Mouse (Mus musculus) forebrain, embryonic 14.5 days (tissue): ENCODE measurements at regions not wholly inside any gene's neighbourhood (a gene's known extent, or its start where the extent isn't known, plus 50 kb on each side); places are given as distances from the start of the nearest gene placed in this dataset.

ENCODE experiments used
- ATAC-seq: fragments of 200-750 bp; cut with Nextera tagmentation; 2 replicates; pipeline ENCODE4 v1.8.0; 2017; ENCODE audit warnings: mild to moderate bottlenecking, moderate library complexity
- DNase-seq: peaks from one replicate; pipeline ENCODE4 v3.0.0-alpha.2; 2015; ENCODE audit warnings: low spot score
- H3K27ac ChIP-seq: fragments of 300-500 bp; sonication (generic); 2 replicates; pipeline ENCODE4 v1.5.1; 2014; ENCODE audit warnings: low read depth, mild to moderate bottlenecking, control low read depth, low read length, moderate library complexity
- H3K27me3 ChIP-seq: fragments of 300-500 bp; sonication (generic); replicated peaks from 2 replicates; pipeline ENCODE4 v1.6.1; 2014; ENCODE audit warnings: low read length, control low read depth, mixed read lengths; ENCODE audit not compliant: control insufficient read depth, insufficient read depth
- H3K36me3 ChIP-seq: fragments of 300-500 bp; sonication (generic); 2 replicates; pipeline ENCODE4 v1.6.1; 2014; ENCODE audit warnings: low read length, control low read depth; ENCODE audit not compliant: control insufficient read depth, insufficient read depth
- H3K4me1 ChIP-seq: fragments of 300-500 bp; sonication (generic); 2 replicates; pipeline ENCODE4 v1.6.1; 2014; ENCODE audit warnings: antibody characterized with exemption, low read length, control low read depth; ENCODE audit not compliant: control insufficient read depth, insufficient read depth
- H3K4me2 ChIP-seq: fragments of 300-500 bp; sonication (generic); 2 replicates; pipeline ENCODE4 v1.6.1; 2014; ENCODE audit warnings: mild to moderate bottlenecking, control low read depth, low read length
- H3K4me3 ChIP-seq: fragments of 300-500 bp; sonication (generic); 2 replicates; pipeline ENCODE4 v1.5.1; 2014; ENCODE audit warnings: low read depth, low read length, control low read depth
- H3K9ac ChIP-seq: fragments of 300-500 bp; sonication (generic); 2 replicates; pipeline ENCODE4 v1.6.1; 2014; ENCODE audit warnings: mild to moderate bottlenecking, low read length, control low read depth, moderate library complexity
- H3K9me3 ChIP-seq: fragments of 300-500 bp; sonication (generic); replicated peaks from 2 replicates; pipeline ENCODE4 v1.6.1; 2016; ENCODE audit warnings: low read length, control low read depth, mixed read lengths; ENCODE audit not compliant: control insufficient read depth
- WGBS: fragments of 180-500 bp; shearing (Covaris S2); extraction: QIAGEN DNeasy Blood & Tissue Kit; methylation state at CpG from one replicate; pipeline ENCODE4 v1.1.7; 2014; 5-methylcytosine and 5-hydroxymethylcytosine counted together

GRCm38 (mm10) chr4:83107958-83108658 lies 56.0 kb upstream of the Frem1 start:
- H3K27ac ChIP-seq, result no peak overlapping the region
- 77% methylated on average over 11 of the region's 11 CpGs for WGBS
- no peak for ATAC-seq
- H3K27me3 ChIP-seq, result no peaks in the 10 kb centered on the region
- H3K4me2 ChIP-seq, result no peak overlapping the region
- H3K4me3 ChIP-seq, result no peak overlapping the region
- H3K9ac ChIP-seq, result no peak overlapping the region
- DNase-seq, result no peak
- no peaks in the 10 kb centered on the region for H3K9me3 ChIP-seq
- no peaks in the 10 kb centered on the region for H3K36me3 ChIP-seq
- H3K4me1 ChIP-seq, result no peaks in the 10 kb centered on the region

DNA sequence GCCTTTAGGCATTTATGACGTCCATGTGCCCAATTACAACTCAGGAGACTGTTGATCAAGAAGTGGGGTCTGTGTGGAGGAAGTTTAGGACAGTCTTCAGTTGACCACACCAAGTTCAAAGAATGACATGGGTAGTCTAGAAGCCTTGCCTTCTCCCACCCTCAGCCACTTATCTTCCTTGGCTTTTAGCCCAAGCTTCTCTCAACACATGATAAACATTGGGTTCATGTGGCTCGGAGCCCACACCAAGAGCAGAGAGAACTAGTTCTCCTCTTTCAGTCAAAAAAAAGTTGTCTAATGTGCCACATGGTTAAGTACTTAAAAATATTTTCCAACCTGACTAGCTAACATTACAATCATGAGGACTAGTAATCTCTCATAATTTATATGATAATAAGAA lies 55.0 kb upstream of the Frem1 start:
- Histone ChIP-seq H3K9ac (no peak overlapping the region), H3K4me1 (no peaks in the 10 kb centered on the region), H3K27ac (no peak overlapping the region), H3K4me3 (no peak overlapping the region), H3K27me3 (no peaks in the 10 kb centered on the region), H3K36me3 (no peaks in the 10 kb centered on the region), H3K9me3 (no peaks in the 10 kb centered on the region), H3K4me2 (no peak overlapping the region)
- DNase-seq (no peak), ATAC-seq (no peak)
- 76% methylated on average over 2 of the region's 2 CpGs for WGBS

DNA sequence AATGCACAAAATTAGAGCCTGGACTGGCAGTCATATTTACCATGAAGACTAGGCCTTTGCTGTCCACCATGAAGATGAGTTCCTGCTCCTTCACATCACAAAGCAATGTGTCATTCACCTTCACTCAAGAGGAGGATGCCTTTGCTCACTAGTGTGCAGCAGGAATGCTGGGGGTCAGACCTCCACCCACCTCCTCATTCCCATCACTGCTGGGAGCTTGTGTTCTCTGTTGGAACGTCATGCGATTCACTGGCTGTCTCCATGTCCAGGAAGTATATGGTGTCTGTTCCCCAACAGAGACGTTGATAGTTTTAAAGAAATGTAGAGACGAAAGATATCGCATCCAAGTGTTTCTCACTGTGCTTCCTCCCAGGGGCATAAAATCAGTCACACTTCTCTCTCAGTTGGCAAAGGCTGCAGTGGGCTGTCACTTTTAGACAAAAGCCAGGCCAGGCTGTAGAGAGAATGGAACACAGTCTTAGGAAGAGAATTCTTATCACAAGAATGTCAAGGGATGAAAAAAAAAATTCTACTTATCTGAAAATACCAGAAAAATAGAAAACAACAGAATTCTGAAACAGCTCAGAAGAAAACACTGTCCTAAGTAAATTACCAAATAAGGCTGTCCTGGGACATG lies 52.0 kb upstream of the Frem1 start:
- no peaks in the 10 kb centered on the region for H3K9me3 ChIP-seq
- H3K36me3 ChIP-seq, result no peaks in the 10 kb centered on the region
- no peaks in the 10 kb centered on the region for H3K27me3 ChIP-seq
- ATAC-seq (no peak), DNase-seq (no peak)
- no peak overlapping the region for H3K4me2 ChIP-seq
- H3K4me1 ChIP-seq, result no peaks in the 10 kb centered on the region
- no peak overlapping the region for H3K9ac ChIP-seq
- 87% methylated on average over 5 of the region's 5 CpGs for WGBS
- no peak overlapping the region for H3K4me3 ChIP-seq
- no peak overlapping the region for H3K27ac ChIP-seq

DNA sequence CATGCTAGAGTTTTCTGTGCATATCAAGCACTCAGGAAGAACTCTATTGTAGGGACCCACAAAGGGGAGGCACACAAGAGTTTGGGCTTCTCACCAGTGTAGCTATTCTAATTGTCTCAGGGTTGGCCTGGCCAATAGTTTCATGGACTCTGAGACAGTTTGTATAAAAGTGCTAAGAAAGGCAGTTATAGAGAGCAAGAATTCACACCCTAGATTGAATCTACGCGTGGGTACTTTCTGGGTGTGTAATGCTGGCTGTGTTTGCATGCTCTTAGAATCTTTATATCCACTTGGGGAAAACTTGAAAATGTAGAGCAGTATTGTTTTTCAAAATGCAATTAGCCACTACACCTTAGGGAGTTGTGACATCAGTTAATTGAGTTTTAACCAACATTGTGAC lies 50.8 kb upstream of the Frem1 start:
- DNase-seq (no peak), ATAC-seq (no peak)
- Histone ChIP-seq H3K9me3 (no peaks in the 10 kb centered on the region), H3K27me3 (no peaks in the 10 kb centered on the region), H3K4me3 (no peak overlapping the region), H3K36me3 (no peaks in the 10 kb centered on the region), H3K4me2 (no peak overlapping the region), H3K27ac (no peak overlapping the region), H3K9ac (no peak overlapping the region), H3K4me1 (no peaks in the 10 kb centered on the region)
- WGBS, result 85% methylated on average over 2 of the region's 2 CpGs

- Histone ChIP-seq H3K4me3 (no peak overlapping the region), H3K36me3 (no peaks in the 10 kb centered on the region), H3K27ac (no peak overlapping the region), H3K9ac (no peak overlapping the region), H3K4me2 (no peak overlapping the region), H3K4me1 (no peaks in the 10 kb centered on the region), H3K9me3 (no peaks in the 10 kb centered on the region), H3K27me3 (no peaks in the 10 kb centered on the region)
- ATAC-seq, result no peak
- no peak for DNase-seq
- WGBS, result 79% methylated on average over 3 of the region's 3 CpGs
Measured at GRCm38 (mm10) chr4:83102022-83102421, 49.9 kb upstream of the Frem1 start.
